Mouse (Mus musculus) frontal cortex, postnatal 36 days (tissue): ENCODE measurements at regions not wholly inside any gene's neighbourhood (a gene's known extent, or its start where the extent isn't known, plus 50 kb on each side); places are given as distances from the start of the nearest gene placed in this dataset.
"Not testable (repeated sequence)": the region's sequence is repeated elsewhere in the genome, so short reads cannot be mapped to it uniquely, and the experiment has no call there.

Source experiments
- DNase-seq, 2 experiments: peaks; one replicate each; pipeline ENCODE4 v3.0.0; 2022; ENCODE audit warnings: low spot score in 2 of 2

- no peak for DNase-seq
These were observed 219.2 kb downstream of the Bcl11a start for GRCm38 (mm10) chr11:24296893-24297624.

DNA sequence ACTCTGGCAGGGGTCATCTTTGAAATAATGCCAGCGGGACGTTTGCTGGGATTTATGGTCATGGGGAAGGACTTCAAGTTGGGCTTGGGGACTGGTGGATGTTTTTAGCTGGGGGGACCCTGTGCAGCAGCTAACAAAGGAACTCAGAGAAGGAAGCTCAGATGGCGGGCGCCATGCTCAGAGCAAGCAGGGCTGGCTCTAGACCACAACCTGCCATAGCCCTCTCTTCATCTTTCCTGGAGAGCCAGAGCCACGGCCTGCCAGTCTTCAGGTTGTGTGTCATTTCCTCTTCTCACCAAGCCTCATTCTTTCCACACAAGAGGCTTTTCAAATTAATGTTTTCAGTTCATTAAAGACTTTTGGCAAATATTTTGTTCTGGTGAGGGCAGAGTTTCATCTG, 219.9 kb downstream of the Bcl11a start:
- DNase-seq, result no peak

GRCm38 (mm10) chr11:24300351-24300750, 222.5 kb downstream of the Bcl11a start:
- no peak for DNase-seq

DNA sequence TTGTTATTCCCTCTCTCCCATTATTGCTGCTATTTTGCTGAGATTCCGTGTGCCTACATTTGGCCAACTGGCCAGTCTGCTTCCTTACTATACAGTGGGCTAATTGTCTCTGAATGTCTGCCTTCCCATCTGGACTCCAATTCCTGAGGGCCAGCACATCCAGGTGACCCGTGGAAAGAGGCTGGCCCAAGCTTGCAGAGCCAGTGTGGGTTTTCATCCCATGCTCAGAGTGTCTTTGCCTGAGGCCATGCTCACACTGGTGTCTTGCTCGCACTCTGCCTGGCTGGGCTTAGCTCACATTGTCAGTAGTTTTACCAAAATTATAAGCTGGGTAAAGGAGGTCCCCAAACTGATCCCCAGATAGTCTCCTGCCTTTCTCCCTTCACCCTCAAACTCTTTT, 223.3 kb downstream of the Bcl11a start:
- no peak for DNase-seq

DNA sequence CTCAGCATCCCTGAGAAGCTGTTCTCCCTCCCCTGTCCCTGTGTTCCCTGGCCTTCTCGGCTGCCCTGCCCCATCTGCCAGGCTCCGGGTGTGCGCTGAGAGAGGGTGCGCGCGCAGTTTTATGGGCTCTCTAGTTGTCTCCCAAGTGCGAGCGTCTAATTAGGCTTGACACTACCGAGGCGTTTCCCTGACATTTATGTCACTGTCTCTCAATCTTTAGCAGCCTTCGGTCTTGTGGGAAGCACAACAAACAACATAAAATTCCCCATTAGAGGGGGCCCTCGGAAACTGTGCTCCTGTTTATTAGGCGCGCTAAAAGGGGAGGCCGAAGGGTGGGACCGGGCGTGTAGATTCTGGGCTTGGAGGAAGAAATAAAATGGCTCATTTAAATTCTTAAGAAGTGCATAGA, 227.3 kb downstream of the Bcl11a start:
- DNase-seq, result no peak

GRCm38 (mm10) chr11:24305691-24306090, 227.8 kb downstream of the Bcl11a start:
- no peak for DNase-seq

DNA sequence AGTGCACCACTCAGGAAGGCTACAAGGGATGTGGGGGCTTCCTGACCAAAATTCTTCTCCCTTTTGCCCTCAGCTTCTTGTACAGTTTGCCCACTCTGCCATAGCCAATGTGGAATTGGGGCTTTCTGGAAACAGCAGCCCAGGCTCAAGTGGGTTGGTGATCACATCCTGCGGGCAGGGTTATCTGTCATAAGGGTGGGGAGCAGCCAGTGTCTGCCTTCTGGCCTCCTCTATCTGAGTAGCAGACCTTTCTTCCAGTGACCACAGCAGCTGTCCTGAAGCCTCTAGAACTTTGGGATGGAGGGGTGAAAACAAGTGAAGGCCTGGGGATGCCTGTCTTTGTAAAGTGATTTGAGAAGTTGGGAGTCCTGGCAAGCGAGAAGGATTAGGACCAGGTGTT, 228.2 kb downstream of the Bcl11a start:
- DNase-seq, result no peak

- no peak for DNase-seq
These were observed 229.9 kb downstream of the Bcl11a start for GRCm38 (mm10) chr11:24307601-24308252.

DNA sequence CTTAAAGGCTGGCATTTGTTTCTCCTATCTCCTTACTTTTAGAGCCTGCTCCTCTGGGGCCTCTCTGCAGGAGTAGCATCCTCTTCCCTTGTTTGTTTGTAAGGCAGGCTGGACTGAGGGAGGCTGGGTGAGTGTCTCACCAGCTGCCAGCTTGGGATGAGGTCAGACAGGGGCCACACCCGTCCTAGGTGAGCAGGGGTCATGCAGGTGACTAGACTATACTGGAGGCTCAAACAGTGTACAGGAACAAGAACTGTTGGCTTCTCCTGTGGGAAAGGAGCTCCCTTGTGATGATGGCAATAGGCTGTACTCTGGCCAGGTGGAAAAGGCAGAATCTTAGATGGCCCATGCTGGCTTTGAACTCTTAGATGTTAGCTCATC, 230.4 kb downstream of the Bcl11a start:
- DNase-seq, result no peak

DNA sequence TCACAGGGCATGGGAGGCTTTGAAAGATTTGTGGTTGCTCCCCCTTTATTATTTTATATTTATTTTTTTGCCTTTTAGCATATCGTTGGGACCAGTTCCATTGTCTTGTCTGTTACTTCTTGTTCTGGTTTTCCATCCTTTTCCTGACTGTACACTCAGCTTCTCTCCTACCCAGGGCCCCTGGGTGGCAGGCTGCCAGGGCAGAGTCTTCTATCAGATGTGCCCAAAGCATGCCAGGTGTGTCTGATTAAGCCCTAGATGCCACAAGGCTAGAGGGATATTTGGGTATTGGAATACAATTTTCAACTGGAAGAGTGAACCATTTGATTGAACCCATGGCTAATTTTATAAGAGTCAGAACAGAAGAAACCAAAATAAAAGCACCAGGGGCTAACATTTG, 236.2 kb downstream of the Bcl11a start:
- no peak for DNase-seq

DNA sequence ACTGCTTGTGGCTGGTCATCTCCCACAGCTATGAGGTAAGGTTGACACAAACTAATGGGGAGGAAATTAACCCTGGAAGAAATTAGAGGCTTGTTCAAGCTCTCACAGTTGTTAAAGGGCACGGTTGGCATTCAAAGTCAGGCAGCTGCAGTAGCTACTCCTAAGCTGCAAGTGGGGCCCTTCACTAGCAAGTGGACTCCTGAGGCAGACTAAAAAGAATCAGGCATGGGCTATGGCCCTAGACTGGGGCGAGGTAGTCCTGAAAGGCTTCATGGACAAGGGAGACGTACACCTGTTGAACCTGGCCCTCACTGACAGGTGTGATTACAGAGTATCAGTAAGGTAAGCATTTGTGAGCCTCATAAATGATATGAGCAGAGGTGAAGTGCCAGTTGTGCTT, 237.7 kb downstream of the Bcl11a start:
- DNase-seq, result no peak

DNA sequence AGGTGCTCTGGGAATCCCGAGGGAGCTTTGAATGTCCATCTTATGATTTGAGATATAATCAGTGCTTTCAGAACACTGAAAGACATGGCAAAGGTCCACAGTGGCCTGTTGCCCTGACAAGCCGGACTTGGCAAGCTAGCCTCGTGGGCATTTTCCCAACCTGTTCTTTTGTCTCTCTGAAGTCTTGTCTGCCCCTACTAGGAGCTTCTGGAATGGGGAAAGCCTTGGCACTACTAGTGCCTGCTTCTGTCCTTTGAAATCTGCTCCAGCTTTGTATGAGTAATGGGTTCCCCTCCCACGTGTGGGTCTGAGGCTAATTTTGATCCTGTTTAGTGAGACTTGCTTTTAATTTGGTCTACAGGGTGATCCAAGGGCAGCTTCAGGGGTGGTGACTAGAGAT, 238.3 kb downstream of the Bcl11a start:
- DNase-seq, result peak; percentile 25 to 45

DNA sequence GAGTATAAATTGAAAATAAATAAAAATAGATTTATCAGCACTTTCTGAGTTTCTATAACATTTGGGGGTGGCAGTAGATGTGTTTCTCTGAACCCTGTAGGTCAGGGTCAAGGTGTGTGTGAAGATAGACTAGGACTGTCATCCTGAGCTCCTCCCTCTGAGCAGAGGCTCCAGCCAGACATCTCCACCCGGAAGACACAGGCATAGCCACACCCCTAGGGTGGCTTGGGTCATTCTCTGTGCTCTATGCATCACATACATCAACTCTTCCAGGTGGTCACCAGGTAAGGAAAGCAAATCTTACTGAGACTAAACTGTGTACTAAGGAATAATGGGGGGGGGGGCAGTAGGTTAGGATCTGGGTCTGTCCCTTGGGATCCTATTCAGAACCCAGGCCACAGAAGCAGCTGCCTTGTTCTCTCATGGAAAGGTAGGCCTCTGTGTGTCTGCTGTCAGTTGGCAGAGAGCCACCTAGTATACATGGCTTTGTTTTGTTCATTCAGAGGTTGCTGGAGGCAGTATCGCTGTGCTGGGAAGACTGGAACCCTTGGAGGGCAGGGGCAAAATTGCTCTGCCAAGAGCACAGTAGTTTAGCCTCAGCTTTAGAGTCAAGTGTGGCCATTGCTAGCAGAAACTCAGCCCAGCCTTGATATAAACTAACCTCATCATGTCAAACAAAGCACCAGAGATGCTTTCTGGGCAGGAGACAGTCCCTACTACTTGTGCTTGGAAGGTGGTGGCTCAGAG, 240.3 kb downstream of the Bcl11a start:
- no peak for DNase-seq

GRCm38 (mm10) chr11:24319222-24319621, 241.4 kb downstream of the Bcl11a start:
- no peak for DNase-seq

DNA sequence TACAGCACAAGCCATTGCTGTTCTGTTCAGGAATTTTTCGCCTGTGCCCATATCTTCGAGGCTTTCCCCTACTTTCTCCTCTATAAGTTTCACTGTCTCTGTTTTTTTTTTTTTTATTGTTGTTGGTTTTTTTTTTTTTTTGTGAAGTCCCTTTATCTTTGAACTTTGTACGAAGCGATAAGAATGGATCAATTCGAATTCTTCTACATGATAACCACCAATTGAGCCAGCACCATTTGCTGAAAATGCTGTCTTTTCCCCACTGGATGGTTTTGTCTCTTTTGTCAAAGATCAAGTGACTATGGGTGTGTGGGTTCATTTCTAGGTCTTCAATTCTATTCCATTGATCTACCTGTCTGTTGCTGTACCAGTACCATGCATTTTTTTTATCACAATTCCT, 244.6 kb downstream of the Bcl11a start:
- DNase-seq, result not testable (repeated sequence)

- DNase-seq, result no peak
These were observed 250.6 kb downstream of the Bcl11a start for GRCm38 (mm10) chr11:24328481-24328880.

- no peak for DNase-seq
These were observed 252.7 kb downstream of the Bcl11a start for GRCm38 (mm10) chr11:24330366-24331124.

- no peak for DNase-seq
These were observed 254.4 kb downstream of the Bcl11a start for GRCm38 (mm10) chr11:24332241-24332640.

- no peak for DNase-seq
These were observed 255.3 kb downstream of the Bcl11a start for GRCm38 (mm10) chr11:24333111-24333510.

DNA sequence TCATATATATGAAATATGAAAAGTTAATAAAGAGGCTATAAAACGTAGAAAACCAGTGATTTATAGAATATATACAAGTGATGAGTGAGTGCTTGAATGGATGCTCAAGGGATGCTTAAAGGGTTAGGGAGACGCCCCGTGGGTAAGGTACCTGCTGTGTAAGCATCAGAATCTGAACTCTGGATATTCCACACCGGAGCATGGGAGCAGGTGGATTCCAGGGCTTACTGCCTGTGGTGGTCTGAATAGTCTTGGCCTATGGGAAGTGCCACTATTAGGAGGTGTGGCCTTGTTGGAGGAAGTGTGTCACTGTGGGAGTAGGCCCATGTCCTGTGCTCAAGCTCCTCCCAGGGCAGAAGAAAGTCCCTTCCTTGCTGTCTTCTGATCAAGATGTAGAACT, 257.4 kb downstream of the Bcl11a start:
- no peak for DNase-seq

DNA sequence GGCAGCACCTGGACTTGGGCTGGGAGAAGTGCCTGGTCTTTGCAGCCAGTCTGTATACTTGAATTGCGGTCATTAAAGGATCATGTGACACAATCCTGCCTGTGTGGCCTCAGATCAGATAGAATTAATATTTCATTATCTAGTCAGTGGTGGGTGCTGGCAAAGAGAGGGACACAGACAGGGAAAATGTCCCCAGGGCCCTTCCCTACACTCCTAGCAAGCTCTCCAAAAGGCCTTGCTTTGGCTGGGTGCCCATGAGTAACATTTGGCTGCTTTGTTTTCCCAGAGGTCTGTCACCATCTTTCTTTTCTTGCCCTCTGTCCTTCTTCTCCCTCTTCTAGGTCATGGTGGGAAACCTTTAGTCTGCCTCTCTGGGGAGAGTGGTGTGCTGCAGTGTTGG, 260.3 kb downstream of the Bcl11a start:
- no peak for DNase-seq

GRCm38 (mm10) chr11:24339061-24339460, 261.2 kb downstream of the Bcl11a start:
- no peak for DNase-seq
